Mouse (Mus musculus) hindbrain, postnatal 0 days (tissue): ENCODE data around the gene Kctd13. TPM values are rescaled to one million over a fixed set of nuclear protein-coding genes. Genes with fewer than 3 reads are reported as not detected.

Experiments used
- ATAC-seq: fragments of 200-750 bp; cut with Nextera tagmentation; 2 replicates; pipeline ENCODE4 v1.8.0; 2017; ENCODE audit warnings: mild to moderate bottlenecking, moderate TSS enrichment, moderate library complexity
- DNase-seq: peaks from one replicate; pipeline ENCODE4 v3.0.0-alpha.2; 2015; ENCODE audit warnings: low spot score
- H3K27ac ChIP-seq: fragments of 300-500 bp; sonication (generic); 2 replicates; pipeline ENCODE4 v1.5.1; 2014; ENCODE audit warnings: mild to moderate bottlenecking
- H3K27me3 ChIP-seq: fragments of 300-500 bp; sonication (generic); 2 replicates; pipeline ENCODE4 v1.6.1; 2014; ENCODE audit warnings: low read length, mixed read lengths; ENCODE audit not compliant: insufficient read depth
- H3K36me3 ChIP-seq: fragments of 300-500 bp; sonication (generic); 2 replicates; pipeline ENCODE4 v1.6.1; 2014; ENCODE audit warnings: low read length, mixed read lengths; ENCODE audit not compliant: insufficient read depth
- H3K4me1 ChIP-seq: fragments of 300-500 bp; sonication (generic); 2 replicates; pipeline ENCODE4 v1.6.1; 2014; ENCODE audit warnings: antibody characterized with exemption, low read length, mixed read lengths; ENCODE audit not compliant: insufficient read depth
- H3K4me2 ChIP-seq: fragments of 300-500 bp; sonication (generic); 2 replicates; pipeline ENCODE4 v1.6.1; 2014; ENCODE audit warnings: low read depth, mild to moderate bottlenecking, low read length, moderate library complexity, mixed read lengths
- H3K4me3 ChIP-seq: fragments of 300-500 bp; sonication (generic); 2 replicates; pipeline ENCODE4 v1.5.1; 2014; ENCODE audit warnings: low read length
- H3K9ac ChIP-seq: fragments of 300-500 bp; sonication (generic); replicated peaks from 2 replicates; pipeline ENCODE4 v1.6.1; 2014; ENCODE audit warnings: mild to moderate bottlenecking, low read length, moderate library complexity, mixed read lengths
- H3K9me3 ChIP-seq: fragments of 300-500 bp; sonication (generic); 2 replicates; pipeline ENCODE4 v1.6.1; 2016; ENCODE audit warnings: low read length, mixed read lengths
- CTCF ChIP-seq: IDR thresholded peaks from 2 replicates; pipeline ENCODE4 v1.5.1; 2016; ENCODE audit warnings: antibody characterized with exemption, control low read depth, low read depth
- WGBS: fragments of 180-500 bp; shearing (Covaris S2); extraction: QIAGEN DNeasy Blood & Tissue Kit; methylation state at CpG from one replicate; pipeline ENCODE4 v1.1.7; 2014; 5-methylcytosine and 5-hydroxymethylcytosine counted together
- polyA plus RNA-seq: library from polyadenylated mRNA; unstranded; fragments of >200 nt; fragmentation: Nextera tagmentation; extraction: Ambion mirVana; gene quantifications from 2 replicates; pipeline ENCODE4 v1.2.1, GENCODE M21; 2015
- total RNA-seq: library from RNA; depleted of rRNA; stranded (reverse); fragments of >200 nt; gene quantifications from 2 replicates; pipeline ENCODE4 v1.2.3, GENCODE M21; 2014

Kctd13 gene
- total and polyA plus RNA-seq, 2 experiments from 2014 or later: 128 to 129 TPM

DNA sequence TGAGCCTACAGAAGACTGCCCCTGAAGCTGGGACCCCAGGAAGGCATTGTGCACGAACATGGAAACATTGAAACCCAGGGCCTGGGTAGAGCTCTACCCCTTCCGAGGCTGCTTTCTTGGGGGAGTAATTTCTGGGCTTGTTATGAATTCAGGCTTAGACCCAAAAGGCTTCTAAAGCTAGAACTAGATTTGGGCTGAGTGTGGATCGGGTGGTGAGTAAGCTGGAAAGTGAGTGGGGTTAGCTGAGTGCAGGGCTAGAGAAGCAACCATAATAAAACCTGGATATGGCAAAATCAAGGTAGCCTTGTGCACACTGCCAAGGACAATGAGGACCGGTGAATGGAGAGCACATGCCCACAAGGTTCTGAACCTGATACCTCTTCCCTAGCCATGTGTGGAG, 33.3 kb downstream of the Kctd13 start:
- Histone ChIP-seq H3K9me3 (no peaks in the 10 kb centered on the region), H3K27ac (no peak overlapping the region), H3K4me3 (no peak overlapping the region), H3K36me3 (peaks cover 41% of the 10 kb centered on the region), H3K4me1 (no peaks in the 10 kb centered on the region), H3K27me3 (no peaks in the 10 kb centered on the region), H3K9ac (no peak overlapping the region), H3K4me2 (no peak overlapping the region)
- ATAC-seq (no peak), DNase-seq (no peak)
- 89% methylated on average over 4 of the region's 4 CpGs for WGBS
- no peak for TF ChIP-seq CTCF

DNA sequence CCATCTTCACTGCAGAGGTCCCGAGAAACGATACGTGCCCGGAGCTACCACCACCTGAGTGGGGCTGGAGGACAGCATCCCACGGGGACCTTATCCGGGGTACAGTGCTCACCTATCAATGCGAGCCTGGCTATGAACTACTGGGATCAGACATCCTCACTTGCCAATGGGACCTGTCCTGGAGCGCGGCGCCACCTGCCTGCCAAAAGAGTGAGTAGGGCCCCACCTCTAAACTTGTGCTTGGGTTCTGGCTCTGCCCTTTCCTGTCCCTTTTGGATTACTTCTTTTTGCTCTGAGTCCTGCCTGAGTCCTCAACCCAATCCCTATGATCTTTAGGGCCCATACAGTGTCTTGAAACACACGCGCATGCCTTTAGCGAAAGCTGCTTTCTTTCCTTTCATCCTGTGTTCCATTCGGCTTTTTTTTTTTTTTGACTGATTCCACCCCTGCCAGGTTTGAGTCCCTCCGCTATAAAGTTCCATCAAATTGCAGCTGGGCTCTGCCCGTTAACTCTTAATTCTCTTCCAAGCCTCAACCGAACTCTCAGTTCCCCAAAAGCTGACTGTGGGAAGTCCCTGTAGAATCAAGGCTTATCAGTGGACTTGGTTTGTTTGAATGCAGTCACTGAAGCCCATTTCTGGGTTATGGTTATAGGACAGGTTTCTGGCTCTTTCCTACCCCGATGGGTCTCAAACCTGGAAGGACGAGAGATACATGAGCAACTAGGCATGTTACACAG, 35.0 kb downstream of the Kctd13 start:
- H3K9ac ChIP-seq: no peak overlapping the region
- TF ChIP-seq CTCF: peak; percentile 62
- 28% methylated on average over 19 of the region's 19 CpGs for WGBS
- no peak overlapping the region for H3K27ac ChIP-seq
- H3K9me3 ChIP-seq: no peaks in the 10 kb centered on the region
- H3K4me2 ChIP-seq: no peak overlapping the region
- H3K4me3 ChIP-seq: no peak overlapping the region
- ATAC-seq (no peak), DNase-seq (peak; percentile 25)
- H3K36me3 ChIP-seq: peaks cover 44% of the 10 kb centered on the region
- H3K27me3 ChIP-seq: no peaks in the 10 kb centered on the region
- H3K4me1 ChIP-seq: no peaks in the 10 kb centered on the region

DNA sequence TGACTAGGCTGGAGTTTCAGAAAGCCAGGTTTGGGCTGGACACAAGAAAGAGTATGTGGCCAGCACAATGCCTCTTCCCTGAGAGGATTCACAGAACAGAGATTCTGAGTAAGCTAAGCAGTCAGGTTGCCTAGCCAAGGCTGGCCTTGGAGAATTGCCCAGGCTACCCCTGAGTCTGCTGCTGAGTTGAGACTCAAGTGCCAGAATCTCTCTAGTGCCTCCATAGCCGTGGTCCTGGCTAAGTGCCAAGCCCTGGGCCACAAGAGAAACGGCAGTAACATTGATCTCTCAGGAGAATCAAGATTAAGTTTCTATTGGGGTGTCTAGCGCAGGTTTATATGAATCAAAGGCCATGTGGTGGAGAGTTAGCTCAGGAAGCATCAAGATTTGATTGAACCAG, 36.9 kb downstream of the Kctd13 start:
- no peak overlapping the region for H3K27ac ChIP-seq
- no peak for ATAC-seq
- H3K4me1 ChIP-seq: no peaks in the 10 kb centered on the region
- no peak for DNase-seq
- peaks cover 42% of the 10 kb centered on the region for H3K36me3 ChIP-seq
- H3K4me3 ChIP-seq: no peak overlapping the region
- H3K4me2 ChIP-seq: no peak overlapping the region
- 51% methylated on average over 3 of the region's 3 CpGs for WGBS
- H3K9ac ChIP-seq: no peak overlapping the region
- H3K27me3 ChIP-seq: no peaks in the 10 kb centered on the region
- no peak for TF ChIP-seq CTCF
- no peaks in the 10 kb centered on the region for H3K9me3 ChIP-seq

DNA sequence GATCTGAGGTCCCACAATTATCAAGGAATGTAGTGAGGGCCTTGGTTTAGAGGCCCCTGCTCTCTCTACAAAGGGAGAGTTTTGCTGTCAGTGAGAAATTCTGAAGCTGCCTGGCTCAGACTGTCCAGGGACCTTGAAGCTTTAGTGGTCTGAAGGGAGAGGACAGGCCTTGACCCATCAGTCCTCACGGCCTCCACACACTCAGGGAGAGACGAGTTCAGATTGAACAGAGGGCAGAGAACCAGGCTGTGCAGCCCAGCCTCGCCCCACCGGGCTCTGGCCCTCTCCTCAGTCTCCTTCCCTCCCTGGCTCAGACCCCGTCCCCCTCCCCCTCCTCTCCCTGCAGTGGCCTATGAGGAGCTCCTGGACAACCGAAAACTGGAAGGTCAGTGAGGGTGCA, 38.7 kb downstream of the Kctd13 start:
- TF ChIP-seq CTCF: no peak
- Histone ChIP-seq H3K36me3 (peaks cover 36% of the 10 kb centered on the region), H3K9ac (no peak overlapping the region), H3K9me3 (no peaks in the 10 kb centered on the region), H3K4me1 (no peaks in the 10 kb centered on the region), H3K4me2 (no peak overlapping the region), H3K27me3 (no peaks in the 10 kb centered on the region), H3K27ac (no peak overlapping the region), H3K4me3 (no peak overlapping the region)
- ATAC-seq (no peak), DNase-seq (no peak)
- WGBS: 74% methylated on average over 6 of the region's 6 CpGs

DNA sequence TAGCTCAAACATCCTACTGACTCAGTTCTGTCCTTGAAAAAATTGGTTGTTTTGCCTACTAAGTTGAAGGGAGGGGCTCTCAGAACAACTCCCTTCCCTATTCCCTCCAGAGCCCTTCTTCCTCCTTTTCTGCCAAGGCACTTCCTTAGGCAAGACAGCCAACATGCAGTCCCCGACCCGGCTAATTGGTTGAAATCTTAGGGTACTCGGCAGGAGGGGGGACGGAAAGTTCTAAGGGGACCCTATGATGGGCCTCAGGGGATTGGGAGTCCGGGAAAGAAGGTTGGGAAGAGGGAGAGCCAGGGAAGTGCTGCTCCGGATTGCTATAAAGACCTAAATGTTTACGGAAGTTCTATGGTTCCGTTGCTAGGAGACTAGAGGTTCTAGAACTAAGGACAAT, 46.8 kb downstream of the Kctd13 start:
- ATAC-seq (no peak; the same call in 1 of the 2 replicates), DNase-seq (no peak)
- WGBS: 10% methylated on average over 8 of the region's 8 CpGs

DNA sequence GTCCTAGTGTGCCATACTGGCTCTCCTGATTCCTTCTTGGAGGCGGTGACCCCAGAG, 47.0 kb downstream of the Kctd13 start, which contains the start of gene Cdipt:
Gene Cdipt (plus strand): TSS at position 22 of the 57 bp plus-strand sequence.
- DNase-seq (no peak), ATAC-seq (no peak)
- H3K36me3 ChIP-seq: peaks cover 40% of the 10 kb centered on the region
- WGBS: 0% methylated on average over 1 of the region's 1 CpGs
- no peaks in the 10 kb centered on the region for H3K27me3 ChIP-seq
- TF ChIP-seq CTCF: no peak
- peak within 1 kb of the TSS; percentile 88 for H3K4me2 ChIP-seq
- H3K4me1 ChIP-seq: peaks cover 7% of the 10 kb centered on the region; the same call in 1 of the 2 replicates
- peak within 1 kb of the TSS; percentile 79 for H3K4me3 ChIP-seq
- H3K27ac ChIP-seq: peak within 1 kb of the TSS; percentile 98
- H3K9me3 ChIP-seq: no peaks in the 10 kb centered on the region
- peak within 1 kb of the TSS; percentile 86 for H3K9ac ChIP-seq

More for the DNA sequence above, 46.8 kb downstream of the Kctd13 start:
- peak overlapping the region; percentile 79 for H3K4me3 ChIP-seq
- H3K27me3 ChIP-seq: no peaks in the 10 kb centered on the region
- no peak overlapping the region for H3K9ac ChIP-seq
- peaks cover 7% of the 10 kb centered on the region; the same call in 1 of the 2 replicates for H3K4me1 ChIP-seq
- H3K27ac ChIP-seq: peak overlapping the region; percentile 98; the same call in 1 of the 2 replicates
- H3K36me3 ChIP-seq: peaks cover 41% of the 10 kb centered on the region
- H3K4me2 ChIP-seq: peak overlapping the region; percentile 88
- H3K9me3 ChIP-seq: no peaks in the 10 kb centered on the region
- TF ChIP-seq CTCF: no peak
